Comparison of ENCODE assay signal across 27 mouse cellular contexts in the genomic region with DNA sequence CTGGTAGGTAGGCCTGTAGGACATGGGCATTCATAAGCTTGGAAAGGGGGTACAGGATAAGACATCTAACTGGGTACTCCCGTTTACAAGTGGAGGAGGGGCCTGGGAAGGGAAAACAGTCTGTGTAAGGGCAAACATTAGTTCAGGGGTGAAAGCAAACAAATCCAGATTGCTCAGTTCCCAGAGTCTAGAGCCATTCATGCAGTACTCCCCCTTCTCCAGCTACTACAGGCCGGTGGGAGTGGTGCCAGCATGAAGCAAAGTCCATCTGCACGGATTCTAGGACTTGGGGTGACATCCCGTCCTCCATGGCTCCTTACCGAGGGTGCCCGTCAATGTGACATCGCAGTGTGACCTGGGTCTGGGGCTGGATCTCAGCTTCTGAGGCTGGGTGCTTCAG. TPM values are rescaled to one million over a fixed set of nuclear protein-coding genes. Genes with fewer than 3 reads are reported as not detected.
DNase-seq lines count a peak whose midpoint lies in the region; ATAC-seq and TF ChIP-seq lines count a peak whose summit lies in the region.
"Had no signal": no experiment of that assay in that cellular context is flagged by ENCODE, and none has a peak within 500 bp of the region (broad histone marks: within the 10 kb centered on the region; RNA-seq: fewer than 3 reads in every experiment).

No protein-coding gene starts in this region.

- peaks cover 48% of the 10 kb centered on the region for H3K36me3 ChIP-seq in lung, embryonic 15.5 days
- peaks cover 4% of the 10 kb centered on the region for H3K36me3 ChIP-seq in liver, embryonic 11.5 days (ENCODE audit: control insufficient read depth, insufficient read depth, low read length)
- no peaks in the 10 kb centered on the region for H3K36me3 ChIP-seq in liver, embryonic 15.5 days (replicated peaks)
- H3K36me3 ChIP-seq in stomach, postnatal 0 days (ENCODE audit: control insufficient read depth, insufficient read depth, low read length) = peaks cover 22% of the 10 kb centered on the region

- H3K27ac ChIP-seq in lung, embryonic 15.5 days = 0 out of 2 replicates have a peak overlapping the region, but pooled peaks have one; percentile 22
- H3K27ac ChIP-seq in liver, embryonic 11.5 days (ENCODE audit: low read depth, low read length) = no peak overlapping the region; the same call in 1 of the 2 replicates
- peak overlapping the region; percentile 41; the same call in 1 of the 2 replicates for H3K27ac ChIP-seq in liver, embryonic 15.5 days (replicated peaks)
- peak overlapping the region; percentile 49; the same call in 1 of the 2 replicates for H3K27ac ChIP-seq in stomach, postnatal 0 days (replicated peaks)
- H3K27ac ChIP-seq: embryonic facial prominence, embryonic 13.5 days; hindbrain, embryonic 10.5 days; hindbrain, postnatal 0 days; limb, embryonic 13.5 days; midbrain, embryonic 13.5 days had no signal

- H3K9me3 ChIP-seq in lung, embryonic 15.5 days = no peaks in the 10 kb centered on the region
- H3K9me3 ChIP-seq in liver, embryonic 11.5 days (ENCODE audit: control insufficient read depth, low read length) = no peaks in the 10 kb centered on the region
- H3K9me3 ChIP-seq in liver, embryonic 15.5 days (replicated peaks) = no peaks in the 10 kb centered on the region
- no peaks in the 10 kb centered on the region for H3K9me3 ChIP-seq in stomach, postnatal 0 days (ENCODE audit: control insufficient read depth, low read length)
- H3K9me3 ChIP-seq: embryonic facial prominence, embryonic 13.5 days; heart, embryonic 12.5 days; hindbrain, embryonic 10.5 days; limb, embryonic 13.5 days; megakaryocyte, embryonic 14.5 days; midbrain, embryonic 13.5 days had no signal

- no peak for TF ChIP-seq CTCF in stomach, postnatal 0 days (IDR thresholded peaks at IDR 0.05; ENCODE audit: low read depth)

- TF ChIP-seq EP300 in stomach, postnatal 0 days (optimal IDR thresholded peaks at IDR 0.05) = no peak

- H3K4me3 ChIP-seq in lung, embryonic 15.5 days = no peak overlapping the region
- no peak overlapping the region for H3K4me3 ChIP-seq in liver, embryonic 11.5 days (ENCODE audit: low read depth, low read length)
- H3K4me3 ChIP-seq in liver, embryonic 15.5 days (replicated peaks) = no peak overlapping the region
- H3K4me3 ChIP-seq in stomach, postnatal 0 days (ENCODE audit: low read depth, low read length) = no peak overlapping the region
- H3K4me3 ChIP-seq: embryonic facial prominence, embryonic 13.5 days; heart, embryonic 12.5 days; hindbrain, embryonic 10.5 days; limb, embryonic 13.5 days; megakaryocyte, embryonic 14.5 days; midbrain, embryonic 13.5 days had no signal

- H3K27me3 ChIP-seq in lung, embryonic 15.5 days = no peaks in the 10 kb centered on the region
- H3K27me3 ChIP-seq in liver, embryonic 11.5 days (replicated peaks; ENCODE audit: control insufficient read depth, insufficient read depth, low read length) = no peaks in the 10 kb centered on the region
- H3K27me3 ChIP-seq in liver, embryonic 15.5 days = no peaks in the 10 kb centered on the region
- no peaks in the 10 kb centered on the region for H3K27me3 ChIP-seq in stomach, postnatal 0 days (ENCODE audit: control insufficient read depth, insufficient read depth, low read length)
- H3K27me3 ChIP-seq: embryonic facial prominence, embryonic 13.5 days; heart, embryonic 12.5 days; limb, embryonic 13.5 days; midbrain, embryonic 13.5 days had no signal

- H3K9ac ChIP-seq in lung, embryonic 15.5 days = no peak overlapping the region
- H3K9ac ChIP-seq in liver, embryonic 11.5 days (ENCODE audit: low read depth, low read length) = no peak overlapping the region
- H3K9ac ChIP-seq in liver, embryonic 15.5 days = no peak overlapping the region
- no peak overlapping the region for H3K9ac ChIP-seq in stomach, postnatal 0 days (ENCODE audit: low read length)
- H3K9ac ChIP-seq: embryonic facial prominence, embryonic 13.5 days; heart, embryonic 12.5 days; limb, embryonic 13.5 days; midbrain, embryonic 13.5 days had no signal

- DNase-seq in lung, postnatal 25 days (ENCODE audit: low spot score) = no peak
- DNase-seq in liver, embryonic 11.5 days (ENCODE audit: low spot score) = no peak
- peak; percentile 80 for DNase-seq in stomach, postnatal 0 days (ENCODE audit: low spot score)
- DNase-seq in frontal cortex, postnatal 10 days (ENCODE audit: low spot score in 2 of 2) = no peak
- DNase-seq in cerebellum, postnatal 14 days = no peak
- DNase-seq: adrenal gland, adult 2 months; cerebellum, adult 11-12 months; embryo, embryonic 11 days; gastrocnemius, postnatal 25 days; heart, adult 18-20 months; heart, postnatal 10 days; kidney, adult 8-10 months; kidney, postnatal 14 days; lung, postnatal 36 days; spleen, adult 18-20 months; thymus, adult 18-20 months; thymus, postnatal 4 days had no signal

- no peak for ATAC-seq in lung, embryonic 15.5 days (ENCODE audit: borderline replicate concordance, extremely low read depth, low FRiP score, low TSS enrichment)
- 0 out of 2 replicates have a peak, but pooled peaks have one; percentile 33 for ATAC-seq in liver, embryonic 11.5 days (replicated peaks; ENCODE audit: low FRiP score)
- ATAC-seq in liver, embryonic 15.5 days (ENCODE audit: insufficient read depth) = peak; percentile 82
- ATAC-seq in stomach, postnatal 0 days (ENCODE audit: low FRiP score, low TSS enrichment) = peak; percentile 64
- ATAC-seq: forebrain, embryonic 14.5 days; hindbrain, postnatal 0 days; midbrain, embryonic 13.5 days had no signal

- no peak overlapping the region for H3K4me2 ChIP-seq in lung, embryonic 15.5 days
- H3K4me2 ChIP-seq in liver, embryonic 11.5 days = no peak overlapping the region
- H3K4me2 ChIP-seq in liver, embryonic 15.5 days = peak overlapping the region; percentile 41
- 0 out of 2 replicates have a peak overlapping the region, but pooled peaks have one; percentile 17 for H3K4me2 ChIP-seq in stomach, postnatal 0 days (replicated peaks; ENCODE audit: low read depth)
- H3K4me2 ChIP-seq: embryonic facial prominence, embryonic 13.5 days; heart, embryonic 12.5 days; limb, embryonic 13.5 days; midbrain, embryonic 13.5 days had no signal

- whole genome bisulfite sequencing in lung, embryonic 15.5 days = 71% methylated on average over 7 of the region's 7 CpGs
- 85% methylated on average over 7 of the region's 7 CpGs for WGBS in liver, embryonic 11.5 days
- WGBS in liver, embryonic 15.5 days (ENCODE audit: insufficient replicate concordance) = 69% methylated on average over 7 of the region's 7 CpGs
- WGBS in stomach, postnatal 0 days = 61% methylated on average over 7 of the region's 7 CpGs

- peaks cover 36% of the 10 kb centered on the region for H3K4me1 ChIP-seq in lung, embryonic 15.5 days
- H3K4me1 ChIP-seq in liver, embryonic 11.5 days (replicated peaks; ENCODE audit: control insufficient read depth, insufficient read depth, low read length) = peaks cover 9% of the 10 kb centered on the region; the same call in 1 of the 2 replicates
- H3K4me1 ChIP-seq in liver, embryonic 15.5 days (replicated peaks) = peaks cover 24% of the 10 kb centered on the region
- H3K4me1 ChIP-seq in stomach, postnatal 0 days (replicated peaks; ENCODE audit: control insufficient read depth, insufficient read depth) = peaks cover 5% of the 10 kb centered on the region; the same call in 1 of the 2 replicates

RNA-seq across cellular contexts. Expression of gene Srf, which starts 34.5 kb away (rescaled TPM):
- 10.4 and 10.7 TPM in 2 replicates for polyA plus RNA-seq in lung, embryonic 15.5 days (2015; fragmentation: Nextera tagmentation; extraction: Ambion mirVana)
- 5.6 and 9.2 TPM in 2 replicates for polyA plus RNA-seq in liver, embryonic 11.5 days (2014; fragmentation: Nextera tagmentation; extraction: Ambion mirVana)
- 2.2 and 3.1 TPM in 2 replicates for polyA plus RNA-seq in liver, embryonic 15.5 days (2015; fragmentation: Nextera tagmentation; extraction: Ambion mirVana)
- polyA plus RNA-seq in stomach, postnatal 0 days (2015; fragmentation: Nextera tagmentation; extraction: Ambion mirVana) = 3.7 and 4.3 TPM in 2 replicates

RNA-seq across cellular contexts. Expression of gene Ptk7, which starts 38.9 kb away (rescaled TPM):
- 134 and 142 TPM in 2 replicates for polyA plus RNA-seq in lung, embryonic 15.5 days (2015; fragmentation: Nextera tagmentation; extraction: Ambion mirVana)
- 24.5 and 24.7 TPM in 2 replicates for polyA plus RNA-seq in liver, embryonic 11.5 days (2014; fragmentation: Nextera tagmentation; extraction: Ambion mirVana)
- polyA plus RNA-seq in liver, embryonic 15.5 days (2015; fragmentation: Nextera tagmentation; extraction: Ambion mirVana) = 7.8 and 9.1 TPM in 2 replicates
- polyA plus RNA-seq in stomach, postnatal 0 days (2015; fragmentation: Nextera tagmentation; extraction: Ambion mirVana) = 29.4 and 32.1 TPM in 2 replicates

RNA-seq across cellular contexts. Expression of gene Cul9, which starts 44.3 kb away (rescaled TPM):
- 2.9 and 3.4 TPM in 2 replicates for polyA plus RNA-seq in lung, embryonic 15.5 days (2015; fragmentation: Nextera tagmentation; extraction: Ambion mirVana)
- 1.1 and 1.2 TPM in 2 replicates for polyA plus RNA-seq in liver, embryonic 11.5 days (2014; fragmentation: Nextera tagmentation; extraction: Ambion mirVana)
- polyA plus RNA-seq in liver, embryonic 15.5 days (2015; fragmentation: Nextera tagmentation; extraction: Ambion mirVana) = 0.50 and 0.51 TPM in 2 replicates
- 1.9 and 2.6 TPM in 2 replicates for polyA plus RNA-seq in stomach, postnatal 0 days (2015; fragmentation: Nextera tagmentation; extraction: Ambion mirVana)

RNA-seq across cellular contexts. Expression of gene Klc4, which starts 55.4 kb away (rescaled TPM):
- 24.9 and 25.8 TPM in 2 replicates for polyA plus RNA-seq in lung, embryonic 15.5 days (2015; fragmentation: Nextera tagmentation; extraction: Ambion mirVana)
- polyA plus RNA-seq in liver, embryonic 11.5 days (2014; fragmentation: Nextera tagmentation; extraction: Ambion mirVana) = 10.8 and 12.3 TPM in 2 replicates
- 9.3 and 10.3 TPM in 2 replicates for polyA plus RNA-seq in liver, embryonic 15.5 days (2015; fragmentation: Nextera tagmentation; extraction: Ambion mirVana)
- 34.5 and 34.8 TPM in 2 replicates for polyA plus RNA-seq in stomach, postnatal 0 days (2015; fragmentation: Nextera tagmentation; extraction: Ambion mirVana)

RNA-seq across cellular contexts. Expression of gene Mrpl2, which starts 55.6 kb away (rescaled TPM):
- polyA plus RNA-seq in lung, embryonic 15.5 days (2015; fragmentation: Nextera tagmentation; extraction: Ambion mirVana) = 106 TPM in 2 replicates
- 151 and 165 TPM in 2 replicates for polyA plus RNA-seq in liver, embryonic 11.5 days (2014; fragmentation: Nextera tagmentation; extraction: Ambion mirVana)
- 67.9 and 69.4 TPM in 2 replicates for polyA plus RNA-seq in liver, embryonic 15.5 days (2015; fragmentation: Nextera tagmentation; extraction: Ambion mirVana)
- polyA plus RNA-seq in stomach, postnatal 0 days (2015; fragmentation: Nextera tagmentation; extraction: Ambion mirVana) = 96.4 and 98.8 TPM in 2 replicates

Comparison
In these comparisons a context has a peak if more than half of its experiments do, and no peak if none do; other contexts are left out.
1. H3K4me2 ChIP-seq: peak in liver, embryonic 15.5 days (single experiment) and stomach, postnatal 0 days (single experiment); none in lung, embryonic 15.5 days (single experiment) and liver, embryonic 11.5 days (single experiment).